Mouse (Mus musculus) lung, postnatal 0 days (tissue): ENCODE data around the gene Mapkapk5. TPM values are rescaled to one million over a fixed set of nuclear protein-coding genes. Genes with fewer than 3 reads are reported as not detected.
"Not testable (repeated sequence)": the region's sequence is repeated elsewhere in the genome, so short reads cannot be mapped to it uniquely, and the experiment has no call there.

Experiments used
- ATAC-seq: fragments of 200-750 bp; cut with Nextera tagmentation; 2 replicates; pipeline ENCODE4 v1.8.0; 2017; ENCODE audit warnings: moderate library complexity
- DNase-seq: peaks from one replicate; pipeline ENCODE4 v3.0.0-alpha.2; 2016; ENCODE audit warnings: low spot score
- H3K27ac ChIP-seq: fragments of 300-500 bp; sonication (generic); 2 replicates; pipeline ENCODE4 v1.5.1; 2014; ENCODE audit warnings: antibody characterized with exemption, mild to moderate bottlenecking, low read length, mixed read lengths
- H3K27me3 ChIP-seq: fragments of 300-500 bp; sonication (generic); replicated peaks from 2 replicates; pipeline ENCODE4 v1.6.1; 2014; ENCODE audit warnings: low read length, mixed read lengths; ENCODE audit not compliant: insufficient read depth
- H3K36me3 ChIP-seq: fragments of 300-500 bp; sonication (generic); 2 replicates; pipeline ENCODE4 v1.6.1; 2014; ENCODE audit warnings: low read length, mixed read lengths; ENCODE audit not compliant: insufficient read depth
- H3K4me1 ChIP-seq: fragments of 300-500 bp; sonication (generic); 2 replicates; pipeline ENCODE4 v1.6.1; 2014; ENCODE audit warnings: antibody characterized with exemption, low read depth, low read length, mixed read lengths; ENCODE audit not compliant: insufficient read depth
- H3K4me2 ChIP-seq: fragments of 300-500 bp; sonication (generic); replicated peaks from 2 replicates; pipeline ENCODE4 v1.6.1; 2014; ENCODE audit warnings: low read depth, mild to moderate bottlenecking, low read length, moderate library complexity, mixed read lengths
- H3K4me3 ChIP-seq: fragments of 300-500 bp; sonication (generic); 2 replicates; pipeline ENCODE4 v1.5.1; 2014; ENCODE audit warnings: low read depth, low read length
- H3K9ac ChIP-seq: fragments of 300-500 bp; sonication (generic); replicated peaks from 2 replicates; pipeline ENCODE4 v1.6.1; 2014; ENCODE audit warnings: low read depth, mild to moderate bottlenecking
- H3K9me3 ChIP-seq: fragments of 300-500 bp; sonication (generic); 2 replicates; pipeline ENCODE4 v1.6.1; 2016; ENCODE audit warnings: low read length, mixed read lengths
- CTCF ChIP-seq: IDR thresholded peaks from 2 replicates; pipeline ENCODE4 v1.5.1; 2016; ENCODE audit warnings: antibody characterized with exemption, mild to moderate bottlenecking
- EP300 ChIP-seq: IDR thresholded peaks from 2 replicates; pipeline ENCODE4 v1.6.1; 2016; ENCODE audit warnings: antibody characterized with exemption, mild to moderate bottlenecking, control low read depth
- WGBS: fragments of 180-500 bp; shearing (Covaris S2); extraction: QIAGEN DNeasy Blood & Tissue Kit; methylation state at CpG from one replicate; pipeline ENCODE4 v1.1.7; 2014; 5-methylcytosine and 5-hydroxymethylcytosine counted together
- polyA plus RNA-seq: library from polyadenylated mRNA; unstranded; fragments of >200 nt; fragmentation: Nextera tagmentation; extraction: Ambion mirVana; gene quantifications from 2 replicates; pipeline ENCODE4 v1.2.1, GENCODE M21; 2015

The Mapkapk5 gene
- polyA plus RNA-seq, 1 experiment from 2014 or later = 42.1 TPM

GRCm38 (mm10) chr5:121535116-121535515 is 10.6 kb downstream of the Mapkapk5 start:
- 85% methylated on average over 3 of the region's 3 CpGs for WGBS
- Histone ChIP-seq H3K27ac (no peak overlapping the region), H3K36me3 (peaks cover 32% of the 10 kb centered on the region), H3K4me2 (no peak overlapping the region), H3K4me1 (no peaks in the 10 kb centered on the region), H3K4me3 (no peak overlapping the region), H3K27me3 (no peaks in the 10 kb centered on the region), H3K9me3 (no peaks in the 10 kb centered on the region), H3K9ac (no peak overlapping the region)
- TF ChIP-seq EP300 = no peak
- no peak for TF ChIP-seq CTCF
- ATAC-seq = no peak
- DNase-seq = no peak

GRCm38 (mm10) chr5:121534521-121534920 is 11.2 kb downstream of the Mapkapk5 start:
- peaks cover 38% of the 10 kb centered on the region for H3K36me3 ChIP-seq
- 91% methylated on average over 5 of the region's 5 CpGs for WGBS

GRCm38 (mm10) chr5:121526961-121527360 is 18.7 kb downstream of the Mapkapk5 start:
- no peak overlapping the region for H3K9ac ChIP-seq
- DNase-seq (peak; percentile 17), ATAC-seq (peak; percentile 40; the same call in 1 of the 2 replicates)
- 63% methylated on average over 8 of the region's 8 CpGs for WGBS
- no peak overlapping the region for H3K4me2 ChIP-seq
- H3K9me3 ChIP-seq = no peaks in the 10 kb centered on the region
- H3K36me3 ChIP-seq = peaks cover 29% of the 10 kb centered on the region
- no peaks in the 10 kb centered on the region for H3K4me1 ChIP-seq
- no peak overlapping the region for H3K27ac ChIP-seq
- no peaks in the 10 kb centered on the region for H3K27me3 ChIP-seq
- TF ChIP-seq CTCF (no peak), EP300 (no peak)
- no peak overlapping the region for H3K4me3 ChIP-seq

More at GRCm38 (mm10) chr5:121534521-121534920, 11.2 kb downstream of the Mapkapk5 start:
- Histone ChIP-seq H3K4me2 (no peak overlapping the region), H3K9ac (no peak overlapping the region), H3K27me3 (no peaks in the 10 kb centered on the region), H3K27ac (no peak overlapping the region), H3K4me3 (no peak overlapping the region), H3K4me1 (no peaks in the 10 kb centered on the region), H3K9me3 (no peaks in the 10 kb centered on the region)
- TF ChIP-seq EP300 (no peak), CTCF (peak; percentile 55)
- DNase-seq (no peak), ATAC-seq (no peak)

GRCm38 (mm10) chr5:121526526-121526925 is 19.2 kb downstream of the Mapkapk5 start:
- WGBS = 76% methylated on average over 7 of the region's 7 CpGs
- Histone ChIP-seq H3K4me1 (no peaks in the 10 kb centered on the region), H3K36me3 (peaks cover 29% of the 10 kb centered on the region), H3K27me3 (no peaks in the 10 kb centered on the region), H3K4me3 (no peak overlapping the region), H3K9me3 (no peaks in the 10 kb centered on the region), H3K9ac (no peak overlapping the region), H3K27ac (no peak overlapping the region), H3K4me2 (no peak overlapping the region)
- ATAC-seq (no peak), DNase-seq (no peak)
- TF ChIP-seq EP300 (no peak), CTCF (no peak)

- H3K4me1 ChIP-seq = no peaks in the 10 kb centered on the region
- H3K27ac ChIP-seq = no peak overlapping the region
- no peak overlapping the region for H3K9ac ChIP-seq
- TF ChIP-seq CTCF = no peak
- TF ChIP-seq EP300 = peak; percentile 48; the same call in 1 of the 2 replicates
- H3K27me3 ChIP-seq = no peaks in the 10 kb centered on the region
- H3K4me3 ChIP-seq = no peak overlapping the region
- H3K9me3 ChIP-seq = no peaks in the 10 kb centered on the region
- 67% methylated on average over 14 of the region's 14 CpGs for WGBS
- H3K4me2 ChIP-seq = no peak overlapping the region
- DNase-seq (peak; percentile 69), ATAC-seq (peak; percentile 85)
- peaks cover 29% of the 10 kb centered on the region for H3K36me3 ChIP-seq
Measured at GRCm38 (mm10) chr5:121525774-121526450, 19.8 kb downstream of the Mapkapk5 start.

- H3K36me3 ChIP-seq, ATAC-seq: not testable (repeated sequence)
Measured at GRCm38 (mm10) chr5:121519758-121520157, 25.9 kb downstream of the Mapkapk5 start.

More at GRCm38 (mm10) chr5:121519758-121520157, 25.9 kb downstream of the Mapkapk5 start:
- DNase-seq, H3K27me3 ChIP-seq, H3K9me3 ChIP-seq, H3K4me2 ChIP-seq, H3K4me3 ChIP-seq, H3K4me1 ChIP-seq, H3K27ac ChIP-seq, H3K9ac ChIP-seq: not testable (repeated sequence)
- WGBS = 90% methylated on average over 10 of the region's 17 CpGs
